Comparison of ENCODE assay signal across 8 mouse cellular contexts in the genomic region with DNA sequence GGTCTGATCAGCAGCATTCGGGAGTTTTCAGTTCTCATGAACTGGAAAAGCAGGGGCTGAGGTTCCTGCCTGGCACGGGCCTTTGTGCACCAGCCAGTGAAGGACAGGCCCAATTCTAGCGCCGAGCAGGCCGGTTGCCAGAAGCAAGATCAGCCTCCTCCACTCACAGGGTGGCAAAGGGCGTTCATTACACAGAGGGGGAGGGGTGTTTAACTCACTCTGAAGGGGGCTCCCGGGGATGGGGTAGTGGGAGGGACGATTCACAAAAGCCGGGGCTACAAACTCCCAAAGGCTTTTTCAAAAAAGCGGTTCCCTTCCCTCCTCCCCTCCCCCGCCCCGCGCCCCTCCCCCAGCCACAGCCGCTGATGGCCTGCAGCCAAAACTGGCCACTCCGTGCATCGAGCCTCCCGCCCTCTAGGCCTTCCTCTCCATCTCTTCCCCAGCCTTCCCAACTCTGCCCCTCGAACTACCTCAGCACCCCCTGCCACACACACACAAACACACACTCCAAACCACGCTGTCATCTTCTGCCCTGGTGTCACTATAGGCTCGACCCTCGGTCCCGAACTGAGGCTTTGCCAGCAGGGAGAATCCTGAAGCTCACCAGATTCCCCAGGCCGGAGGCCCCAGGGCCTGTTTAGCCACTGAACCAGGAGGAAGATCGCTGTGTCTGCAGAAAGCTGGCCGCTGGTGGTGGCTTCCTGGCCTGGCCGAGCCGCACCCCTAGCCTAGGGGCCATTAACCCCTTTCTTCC. TPM values are rescaled to one million over a fixed set of nuclear protein-coding genes. Genes with fewer than 3 reads are reported as not detected.
DNase-seq lines count a peak whose midpoint lies in the region; ATAC-seq and TF ChIP-seq lines count a peak whose summit lies in the region.

No protein-coding gene starts in this region.

- TF ChIP-seq POLR2A in CH12.LX (IDR thresholded peaks at IDR 0.05; ENCODE audit: low read depth, low read length) = no peak

- no peak overlapping the region for H3K27ac ChIP-seq in CH12.LX (ENCODE audit: insufficient read depth, low read depth)
- peak overlapping the region; percentile 54 for H3K27ac ChIP-seq in forebrain, embryonic 11.5 days (ENCODE audit: low read depth, low read length)
- peak overlapping the region; percentile 78 for H3K27ac ChIP-seq in hindbrain, postnatal 0 days
- H3K27ac ChIP-seq in limb, embryonic 13.5 days = peak overlapping the region; percentile 39; the same call in 1 of the 2 replicates
- peak overlapping the region; percentile 76 for H3K27ac ChIP-seq in midbrain, embryonic 14.5 days (replicated peaks; ENCODE audit: low read depth, low read length)

- peaks cover 34 to 73% of the 10 kb centered on the region in 2 experiments for H3K4me1 ChIP-seq in CH12.LX (ENCODE audit: control insufficient read depth in 1 of 2, insufficient read depth in 2 of 2)
- H3K4me1 ChIP-seq in forebrain, embryonic 11.5 days (replicated peaks; ENCODE audit: control insufficient read depth, insufficient read depth, low read length) = peaks cover 40% of the 10 kb centered on the region
- H3K4me1 ChIP-seq in hindbrain, postnatal 0 days (ENCODE audit: insufficient read depth, low read length) = peaks cover 31% of the 10 kb centered on the region
- peaks cover 60% of the 10 kb centered on the region for H3K4me1 ChIP-seq in limb, embryonic 13.5 days
- H3K4me1 ChIP-seq in midbrain, embryonic 14.5 days (ENCODE audit: control insufficient read depth, insufficient read depth, low read length) = peaks cover 62% of the 10 kb centered on the region

- peak; percentile 74 for ATAC-seq in forebrain, embryonic 11.5 days (replicated peaks; ENCODE audit: low FRiP score)
- peak; percentile 86 for ATAC-seq in hindbrain, postnatal 0 days
- no peak for ATAC-seq in limb, embryonic 13.5 days (ENCODE audit: low FRiP score, low read depth)
- ATAC-seq in midbrain, embryonic 14.5 days (ENCODE audit: low FRiP score, low TSS enrichment) = peak; percentile 76
- ATAC-seq in megakaryocyte progenitor cell, adult 5-6 weeks (replicated peaks; ENCODE audit: poor library complexity) = no peak

- in situ Hi-C loops in CH12.LX (cut with MboI; ENCODE audit: low pct_ligation_motif_present, low pct_unique_long_range_greater_than_20kb, low sequenced_read_pairs) = no loop called here

- H3K27me3 ChIP-seq in CH12.LX (replicated peaks) = peaks cover 4% of the 10 kb centered on the region
- peaks cover 44% of the 10 kb centered on the region for H3K27me3 ChIP-seq in forebrain, embryonic 11.5 days (ENCODE audit: control insufficient read depth, insufficient read depth, low read length)
- 0 out of 2 replicates have a peak, but pooled peaks cover 3% of the 10 kb centered on the region for H3K27me3 ChIP-seq in hindbrain, postnatal 0 days (ENCODE audit: insufficient read depth, low read length)
- peaks cover 49% of the 10 kb centered on the region for H3K27me3 ChIP-seq in limb, embryonic 13.5 days
- H3K27me3 ChIP-seq in midbrain, embryonic 14.5 days (ENCODE audit: control insufficient read depth, insufficient read depth, low read length) = peaks cover 22% of the 10 kb centered on the region

- dilution Hi-C loops in CH12.LX (cut with MboI; ENCODE audit: extremely low pct_ligation_motif_present, extremely low pct_unique_long_range_greater_than_20kb, low sequenced_read_pairs) = no loop called here

- no peak overlapping the region for H3K4me2 ChIP-seq in CH12.LX (ENCODE audit: insufficient read depth, low read depth, poor library complexity, severe bottlenecking)
- H3K4me2 ChIP-seq in forebrain, embryonic 11.5 days (ENCODE audit: low read depth, low read length, severe bottlenecking) = peak overlapping the region; percentile 37
- H3K4me2 ChIP-seq in hindbrain, postnatal 0 days (ENCODE audit: low read depth, low read length) = peak overlapping the region; percentile 46
- peak overlapping the region; percentile 52 for H3K4me2 ChIP-seq in limb, embryonic 13.5 days (replicated peaks)
- peak overlapping the region; percentile 43 for H3K4me2 ChIP-seq in midbrain, embryonic 14.5 days (ENCODE audit: low read length)

- peaks cover 35% of the 10 kb centered on the region for H3K79me2 ChIP-seq in CH12.LX (replicated peaks; ENCODE audit: control insufficient read depth, extremely low read depth, insufficient read depth, poor library complexity, severe bottlenecking)

- no peak overlapping the region for H3K9ac ChIP-seq in CH12.LX (ENCODE audit: insufficient read depth, low read depth)
- peak overlapping the region; percentile 12; the same call in 1 of the 2 replicates for H3K9ac ChIP-seq in forebrain, embryonic 11.5 days (ENCODE audit: low read length)
- peak overlapping the region; percentile 19; the same call in 1 of the 2 replicates for H3K9ac ChIP-seq in hindbrain, postnatal 0 days (replicated peaks; ENCODE audit: low read length)
- peak overlapping the region; percentile 57 for H3K9ac ChIP-seq in limb, embryonic 13.5 days
- H3K9ac ChIP-seq in midbrain, embryonic 14.5 days (replicated peaks; ENCODE audit: low read length) = peak overlapping the region; percentile 36

- TF ChIP-seq RAD21 in CH12.LX (IDR thresholded peaks at IDR 0.05; ENCODE audit: low read depth, low read length) = no peak

- H3K9me3 ChIP-seq in CH12.LX (replicated peaks; ENCODE audit: low read length) = peaks cover 3% of the 10 kb centered on the region
- H3K9me3 ChIP-seq in forebrain, embryonic 11.5 days (ENCODE audit: control insufficient read depth, low read length) = no peaks in the 10 kb centered on the region
- H3K9me3 ChIP-seq in hindbrain, postnatal 0 days (ENCODE audit: low read length) = no peaks in the 10 kb centered on the region
- H3K9me3 ChIP-seq in limb, embryonic 13.5 days = no peaks in the 10 kb centered on the region
- no peaks in the 10 kb centered on the region for H3K9me3 ChIP-seq in midbrain, embryonic 14.5 days (ENCODE audit: control insufficient read depth, low read length)

- no peak for TF ChIP-seq CTCF in CH12.LX (conservative IDR thresholded peaks at IDR 0.05 in 1 of 2, IDR thresholded peaks at IDR 0.05 in 1 of 2; ENCODE audit: low read depth in 2 of 2, low read length in 2 of 2)
- no peak for TF ChIP-seq CTCF in hindbrain, postnatal 0 days (IDR thresholded peaks at IDR 0.05; ENCODE audit: low read depth)

- no peak overlapping the region for H3K4me3 ChIP-seq in CH12.LX (replicated peaks in 1 of 3; ENCODE audit: low read depth in 2 of 3, low read length in 2 of 3, poor library complexity in 1 of 3)
- peak overlapping the region; percentile 2; the same call in 1 of the 2 replicates for H3K4me3 ChIP-seq in forebrain, embryonic 11.5 days (ENCODE audit: low read depth, low read length)
- 0 out of 2 replicates have a peak overlapping the region, but pooled peaks have one; percentile 3 for H3K4me3 ChIP-seq in hindbrain, postnatal 0 days (ENCODE audit: low read length)
- peak overlapping the region; percentile 25 for H3K4me3 ChIP-seq in limb, embryonic 13.5 days
- H3K4me3 ChIP-seq in midbrain, embryonic 14.5 days (replicated peaks; ENCODE audit: low read depth, low read length) = peak overlapping the region; percentile 15

- DNase-seq in CH12.LX (ENCODE audit: extremely low read depth) = no peak
- peak; percentile 76 for DNase-seq in adrenal gland, postnatal 25 days
- DNase-seq in forebrain, embryonic 11.5 days (ENCODE audit: low spot score) = peak; percentile 84
- peak; percentile 82 for DNase-seq in hindbrain, postnatal 0 days (ENCODE audit: low spot score)
- peak; percentile 83 for DNase-seq in midbrain, embryonic 14.5 days
- peak; percentile 68 for DNase-seq in yolk sac, embryonic 10.5 days (ENCODE audit: low spot score)

- no peak for TF ChIP-seq EP300 in CH12.LX (IDR thresholded peaks at IDR 0.05; ENCODE audit: low read length)

- peaks cover 49 to 62% of the 10 kb centered on the region in 2 experiments for H3K36me3 ChIP-seq in CH12.LX (replicated peaks in 1 of 2; ENCODE audit: control insufficient read depth in 1 of 2, insufficient read depth in 1 of 2, low read length in 1 of 2)
- no peaks in the 10 kb centered on the region for H3K36me3 ChIP-seq in forebrain, embryonic 11.5 days (ENCODE audit: control insufficient read depth, insufficient read depth, low read length)
- H3K36me3 ChIP-seq in hindbrain, postnatal 0 days (ENCODE audit: insufficient read depth, low read length) = peaks cover 18% of the 10 kb centered on the region
- H3K36me3 ChIP-seq in limb, embryonic 13.5 days = peaks cover 34% of the 10 kb centered on the region
- H3K36me3 ChIP-seq in midbrain, embryonic 14.5 days (ENCODE audit: control insufficient read depth, insufficient read depth, low read length) = peaks cover 28% of the 10 kb centered on the region

- WGBS in forebrain, embryonic 11.5 days = 2% methylated on average over 22 of the region's 27 CpGs
- WGBS in hindbrain, postnatal 0 days = 11% methylated on average over 23 of the region's 27 CpGs
- 10% methylated on average over 24 of the region's 27 CpGs for WGBS in limb, embryonic 13.5 days
- 4% methylated on average over 27 of the region's 27 CpGs for WGBS in midbrain, embryonic 14.5 days

RNA-seq across cellular contexts. Expression of gene Cbx4, which starts 7.2 kb away (rescaled TPM):
- total RNA-seq in CH12.LX (2012; rRNA removed) (30.6 and 40.4 TPM in 2 replicates), CH12.LX (2014; rRNA removed) (11.4 and 15.0 TPM in 2 replicates)
- polyA plus RNA-seq in CH12.LX (2012; ENCODE audit: insufficient read length, low read depth) = 26.0 and 29.8 TPM in 2 replicates
- total RNA-seq in adrenal gland, postnatal 25 days (2021) = 100 and 121 TPM in 2 replicates
- polyA plus RNA-seq in forebrain, embryonic 11.5 days (2014; fragmentation: Nextera tagmentation; extraction: Ambion mirVana) = 6.4 and 7.0 TPM in 2 replicates
- 33.6 and 41.3 TPM in 2 replicates for total RNA-seq in hindbrain, postnatal 0 days (2014; rRNA removed)
- polyA plus RNA-seq in hindbrain, postnatal 0 days (2015; fragmentation: Nextera tagmentation; extraction: Ambion mirVana) = 22.4 and 23.7 TPM in 2 replicates
- polyA plus RNA-seq in limb, embryonic 13.5 days (2015; fragmentation: Nextera tagmentation; extraction: Ambion mirVana) = 10.7 and 11.3 TPM in 2 replicates
- polyA plus RNA-seq in midbrain, embryonic 14.5 days (2014; fragmentation: Nextera tagmentation; extraction: Ambion mirVana) = 19.0 and 19.3 TPM in 2 replicates
- total RNA-seq in megakaryocyte progenitor cell, adult 5-6 weeks (2015) = 19.9 and 21.5 TPM in 2 replicates
- 24.8 and 25.4 TPM in 2 replicates for total RNA-seq in megakaryocyte progenitor cell, adult 5-6 weeks (2017)

RNA-seq across cellular contexts. Expression of gene Cbx8, which starts 38.1 kb away (rescaled TPM):
- total RNA-seq in CH12.LX (2012; rRNA removed) = 8.5 and 10.2 TPM in 2 replicates
- total RNA-seq in CH12.LX (2014; rRNA removed) = 6.2 and 7.7 TPM in 2 replicates
- 6.0 and 7.5 TPM in 2 replicates for polyA plus RNA-seq in CH12.LX (2012; ENCODE audit: insufficient read length, low read depth)
- total RNA-seq in adrenal gland, postnatal 25 days (2021) = 9.2 and 13.0 TPM in 2 replicates
- 9.5 and 11.2 TPM in 2 replicates for polyA plus RNA-seq in forebrain, embryonic 11.5 days (2014; fragmentation: Nextera tagmentation; extraction: Ambion mirVana)
- 10.0 and 11.4 TPM in 2 replicates for total RNA-seq in hindbrain, postnatal 0 days (2014; rRNA removed)
- 6.5 and 7.6 TPM in 2 replicates for polyA plus RNA-seq in hindbrain, postnatal 0 days (2015; fragmentation: Nextera tagmentation; extraction: Ambion mirVana)
- polyA plus RNA-seq in limb, embryonic 13.5 days (2015; fragmentation: Nextera tagmentation; extraction: Ambion mirVana) = 9.4 and 10.6 TPM in 2 replicates
- 11.5 and 12.4 TPM in 2 replicates for polyA plus RNA-seq in midbrain, embryonic 14.5 days (2014; fragmentation: Nextera tagmentation; extraction: Ambion mirVana)
- 1.9 and 2.1 TPM in 2 replicates for total RNA-seq in megakaryocyte progenitor cell, adult 5-6 weeks (2015)
- 2.7 and 3.6 TPM in 2 replicates for total RNA-seq in megakaryocyte progenitor cell, adult 5-6 weeks (2017)

RNA-seq across cellular contexts. Expression of gene Cbx2, which starts 56.1 kb away (rescaled TPM):
- total RNA-seq in CH12.LX (2012; rRNA removed) = 10.9 and 15.5 TPM in 2 replicates
- total RNA-seq in CH12.LX (2014; rRNA removed) = 2.6 and 2.8 TPM in 2 replicates
- 3.6 and 3.9 TPM in 2 replicates for polyA plus RNA-seq in CH12.LX (2012; ENCODE audit: insufficient read length, low read depth)
- total RNA-seq in adrenal gland, postnatal 25 days (2021) = 8.9 and 9.8 TPM in 2 replicates
- polyA plus RNA-seq in forebrain, embryonic 11.5 days (2014; fragmentation: Nextera tagmentation; extraction: Ambion mirVana) = 101 and 103 TPM in 2 replicates
- total RNA-seq in hindbrain, postnatal 0 days (2014; rRNA removed) = 14.6 and 18.9 TPM in 2 replicates
- polyA plus RNA-seq in hindbrain, postnatal 0 days (2015; fragmentation: Nextera tagmentation; extraction: Ambion mirVana) = 7.0 and 7.4 TPM in 2 replicates
- 62.8 and 66.7 TPM in 2 replicates for polyA plus RNA-seq in limb, embryonic 13.5 days (2015; fragmentation: Nextera tagmentation; extraction: Ambion mirVana)
- polyA plus RNA-seq in midbrain, embryonic 14.5 days (2014; fragmentation: Nextera tagmentation; extraction: Ambion mirVana) = 15.6 and 20.7 TPM in 2 replicates
- 1.8 and 2.8 TPM in 2 replicates for total RNA-seq in megakaryocyte progenitor cell, adult 5-6 weeks (2015)
- total RNA-seq in megakaryocyte progenitor cell, adult 5-6 weeks (2017) = 3.0 and 3.2 TPM in 2 replicates

Comparison
In these comparisons a context has a peak if more than half of its experiments do, and no peak if none do; other contexts are left out.
1. H3K4me3 ChIP-seq: peak in forebrain, embryonic 11.5 days (single experiment), hindbrain, postnatal 0 days (single experiment), limb, embryonic 13.5 days (single experiment) and midbrain, embryonic 14.5 days (single experiment); none in CH12.LX (0 of 3).
2. ATAC-seq: peak in forebrain, embryonic 11.5 days (single experiment), hindbrain, postnatal 0 days (single experiment) and midbrain, embryonic 14.5 days (single experiment); none in limb, embryonic 13.5 days (single experiment) and megakaryocyte progenitor cell, adult 5-6 weeks (single experiment).